Mouse (Mus musculus) hindbrain, postnatal 0 days (tissue): Measurements from ENCODE around the gene Nup210. TPM values are rescaled to one million over a fixed set of nuclear protein-coding genes. Genes with fewer than 3 reads are reported as not detected.
A peak's percentile ranks its signal among the peaks of the same experiment; 100 is the strongest.

ENCODE experiments used
- ATAC-seq: fragments of 200-750 bp; cut with Nextera tagmentation; 2 replicates; pipeline ENCODE4 v1.8.0; 2017; ENCODE audit warnings: mild to moderate bottlenecking, moderate TSS enrichment, moderate library complexity
- DNase-seq: peaks from one replicate; pipeline ENCODE4 v3.0.0-alpha.2; 2015; ENCODE audit warnings: low spot score
- H3K27ac ChIP-seq: fragments of 300-500 bp; sonication (generic); 2 replicates; pipeline ENCODE4 v1.5.1; 2014; ENCODE audit warnings: mild to moderate bottlenecking
- H3K27me3 ChIP-seq: fragments of 300-500 bp; sonication (generic); 2 replicates; pipeline ENCODE4 v1.6.1; 2014; ENCODE audit warnings: low read length, mixed read lengths; ENCODE audit not compliant: insufficient read depth
- H3K36me3 ChIP-seq: fragments of 300-500 bp; sonication (generic); 2 replicates; pipeline ENCODE4 v1.6.1; 2014; ENCODE audit warnings: low read length, mixed read lengths; ENCODE audit not compliant: insufficient read depth
- H3K4me1 ChIP-seq: fragments of 300-500 bp; sonication (generic); 2 replicates; pipeline ENCODE4 v1.6.1; 2014; ENCODE audit warnings: antibody characterized with exemption, low read length, mixed read lengths; ENCODE audit not compliant: insufficient read depth
- H3K4me2 ChIP-seq: fragments of 300-500 bp; sonication (generic); 2 replicates; pipeline ENCODE4 v1.6.1; 2014; ENCODE audit warnings: low read depth, mild to moderate bottlenecking, low read length, moderate library complexity, mixed read lengths
- H3K4me3 ChIP-seq: fragments of 300-500 bp; sonication (generic); 2 replicates; pipeline ENCODE4 v1.5.1; 2014; ENCODE audit warnings: low read length
- H3K9ac ChIP-seq: fragments of 300-500 bp; sonication (generic); replicated peaks from 2 replicates; pipeline ENCODE4 v1.6.1; 2014; ENCODE audit warnings: mild to moderate bottlenecking, low read length, moderate library complexity, mixed read lengths
- H3K9me3 ChIP-seq: fragments of 300-500 bp; sonication (generic); 2 replicates; pipeline ENCODE4 v1.6.1; 2016; ENCODE audit warnings: low read length, mixed read lengths
- CTCF ChIP-seq: IDR thresholded peaks from 2 replicates; pipeline ENCODE4 v1.5.1; 2016; ENCODE audit warnings: antibody characterized with exemption, control low read depth, low read depth
- WGBS: fragments of 180-500 bp; shearing (Covaris S2); extraction: QIAGEN DNeasy Blood & Tissue Kit; methylation state at CpG from one replicate; pipeline ENCODE4 v1.1.7; 2014; 5-methylcytosine and 5-hydroxymethylcytosine counted together
- polyA plus RNA-seq: library from polyadenylated mRNA; unstranded; fragments of >200 nt; fragmentation: Nextera tagmentation; extraction: Ambion mirVana; gene quantifications from 2 replicates; pipeline ENCODE4 v1.2.1, GENCODE M21; 2015
- total RNA-seq: library from RNA; depleted of rRNA; stranded (reverse); fragments of >200 nt; gene quantifications from 2 replicates; pipeline ENCODE4 v1.2.3, GENCODE M21; 2014

Nup210 gene
- total and polyA plus RNA-seq, 2 experiments from 2014 or later, result 15.6 to 76.0 TPM

GRCm38 (mm10) chr6:91048019-91048418 lies 68.6 kb downstream of the Nup210 start:
- H3K4me2 ChIP-seq, result no peak overlapping the region
- no peak overlapping the region for H3K9ac ChIP-seq
- H3K4me3 ChIP-seq, result no peak overlapping the region
- no peak overlapping the region for H3K27ac ChIP-seq
- H3K4me1 ChIP-seq, result no peaks in the 10 kb centered on the region
- ATAC-seq (no peak), DNase-seq (no peak)
- H3K36me3 ChIP-seq, result peaks cover 18% of the 10 kb centered on the region
- WGBS, result 76% methylated on average over 7 of the region's 7 CpGs
- H3K27me3 ChIP-seq, result no peaks in the 10 kb centered on the region
- no peak for TF ChIP-seq CTCF
- no peaks in the 10 kb centered on the region for H3K9me3 ChIP-seq

GRCm38 (mm10) chr6:91047434-91047833 lies 69.2 kb downstream of the Nup210 start:
- Histone ChIP-seq H3K27me3 (no peaks in the 10 kb centered on the region), H3K9ac (no peak overlapping the region), H3K4me2 (no peak overlapping the region), H3K9me3 (no peaks in the 10 kb centered on the region), H3K36me3 (peaks cover 16% of the 10 kb centered on the region; the same call in 1 of the 2 replicates), H3K4me3 (no peak overlapping the region), H3K4me1 (no peaks in the 10 kb centered on the region), H3K27ac (no peak overlapping the region)
- DNase-seq, result peak; percentile 10
- no peak for ATAC-seq
- WGBS, result 38% methylated on average over 5 of the region's 5 CpGs
- TF ChIP-seq CTCF, result no peak

GRCm38 (mm10) chr6:91046184-91046583 lies 70.4 kb downstream of the Nup210 start:
- Histone ChIP-seq H3K4me2 (no peak overlapping the region), H3K9ac (no peak overlapping the region), H3K4me1 (no peaks in the 10 kb centered on the region), H3K4me3 (no peak overlapping the region), H3K9me3 (no peaks in the 10 kb centered on the region), H3K27me3 (no peaks in the 10 kb centered on the region), H3K36me3 (peaks cover 16% of the 10 kb centered on the region; the same call in 1 of the 2 replicates), H3K27ac (no peak overlapping the region)
- DNase-seq (peak; percentile 15), ATAC-seq (peak; percentile 53; the same call in 1 of the 2 replicates)
- no peak for TF ChIP-seq CTCF
- WGBS, result 62% methylated on average over 5 of the region's 5 CpGs

- TF ChIP-seq CTCF, result no peak
- no peak for ATAC-seq
- peaks cover 28% of the 10 kb centered on the region; the same call in 1 of the 2 replicates for H3K36me3 ChIP-seq
Measured at GRCm38 (mm10) chr6:91044628-91045331, 71.8 kb downstream of the Nup210 start.

GRCm38 (mm10) chr6:91041287-91041686 lies 75.3 kb downstream of the Nup210 start:
- DNase-seq, result no peak
- TF ChIP-seq CTCF, result no peak
- 42% methylated on average over 5 of the region's 5 CpGs for WGBS

More at GRCm38 (mm10) chr6:91044628-91045331, 71.8 kb downstream of the Nup210 start:
- no peaks in the 10 kb centered on the region for H3K27me3 ChIP-seq
- H3K4me2 ChIP-seq, result no peak overlapping the region
- no peak overlapping the region for H3K27ac ChIP-seq
- 47% methylated on average over 6 of the region's 6 CpGs for WGBS
- no peaks in the 10 kb centered on the region for H3K4me1 ChIP-seq
- no peak for DNase-seq
- H3K4me3 ChIP-seq, result no peak overlapping the region
- no peaks in the 10 kb centered on the region for H3K9me3 ChIP-seq
- no peak overlapping the region for H3K9ac ChIP-seq

GRCm38 (mm10) chr6:91028256-91028655 lies 88.4 kb downstream of the Nup210 start:
- DNase-seq (no peak), ATAC-seq (no peak)
- H3K4me3 ChIP-seq, result no peak overlapping the region
- H3K9me3 ChIP-seq, result no peaks in the 10 kb centered on the region
- TF ChIP-seq CTCF, result no peak
- 90% methylated on average over 5 of the region's 5 CpGs for WGBS
- H3K4me2 ChIP-seq, result no peak overlapping the region
- H3K4me1 ChIP-seq, result no peaks in the 10 kb centered on the region
- H3K27ac ChIP-seq, result no peak overlapping the region
- peaks cover 28% of the 10 kb centered on the region; the same call in 1 of the 2 replicates for H3K36me3 ChIP-seq
- no peaks in the 10 kb centered on the region for H3K27me3 ChIP-seq
- no peak overlapping the region for H3K9ac ChIP-seq

More at GRCm38 (mm10) chr6:91041287-91041686, 75.3 kb downstream of the Nup210 start:
- Histone ChIP-seq H3K9me3 (no peaks in the 10 kb centered on the region), H3K4me1 (no peaks in the 10 kb centered on the region), H3K4me2 (no peak overlapping the region), H3K4me3 (no peak overlapping the region), H3K27ac (no peak overlapping the region), H3K27me3 (no peaks in the 10 kb centered on the region), H3K9ac (no peak overlapping the region), H3K36me3 (peaks cover 49% of the 10 kb centered on the region)
- no peak for ATAC-seq

GRCm38 (mm10) chr6:91020810-91021209 lies 95.8 kb downstream of the Nup210 start:
- 70% methylated on average over 7 of the region's 7 CpGs for WGBS
- Histone ChIP-seq H3K36me3 (peaks cover 6% of the 10 kb centered on the region; the same call in 1 of the 2 replicates), H3K9me3 (no peaks in the 10 kb centered on the region), H3K27me3 (no peaks in the 10 kb centered on the region), H3K4me1 (no peaks in the 10 kb centered on the region), H3K4me3 (no peak overlapping the region), H3K9ac (no peak overlapping the region; the same call in 1 of the 2 replicates), H3K4me2 (no peak overlapping the region), H3K27ac (no peak overlapping the region)
- ATAC-seq (peak; percentile 37; the same call in 1 of the 2 replicates), DNase-seq (peak; percentile 35)
- TF ChIP-seq CTCF, result no peak
